Mouse (Mus musculus): ENCODE measurements around the gene Entpd2. TPM values are rescaled to one million over a fixed set of nuclear protein-coding genes. Genes with fewer than 3 reads are reported as not detected.

The Entpd2 gene
- 9.6 TPM in 2 replicates for polyA plus RNA-seq (2015; fragmentation: Nextera tagmentation; extraction: Ambion mirVana)

DNA sequence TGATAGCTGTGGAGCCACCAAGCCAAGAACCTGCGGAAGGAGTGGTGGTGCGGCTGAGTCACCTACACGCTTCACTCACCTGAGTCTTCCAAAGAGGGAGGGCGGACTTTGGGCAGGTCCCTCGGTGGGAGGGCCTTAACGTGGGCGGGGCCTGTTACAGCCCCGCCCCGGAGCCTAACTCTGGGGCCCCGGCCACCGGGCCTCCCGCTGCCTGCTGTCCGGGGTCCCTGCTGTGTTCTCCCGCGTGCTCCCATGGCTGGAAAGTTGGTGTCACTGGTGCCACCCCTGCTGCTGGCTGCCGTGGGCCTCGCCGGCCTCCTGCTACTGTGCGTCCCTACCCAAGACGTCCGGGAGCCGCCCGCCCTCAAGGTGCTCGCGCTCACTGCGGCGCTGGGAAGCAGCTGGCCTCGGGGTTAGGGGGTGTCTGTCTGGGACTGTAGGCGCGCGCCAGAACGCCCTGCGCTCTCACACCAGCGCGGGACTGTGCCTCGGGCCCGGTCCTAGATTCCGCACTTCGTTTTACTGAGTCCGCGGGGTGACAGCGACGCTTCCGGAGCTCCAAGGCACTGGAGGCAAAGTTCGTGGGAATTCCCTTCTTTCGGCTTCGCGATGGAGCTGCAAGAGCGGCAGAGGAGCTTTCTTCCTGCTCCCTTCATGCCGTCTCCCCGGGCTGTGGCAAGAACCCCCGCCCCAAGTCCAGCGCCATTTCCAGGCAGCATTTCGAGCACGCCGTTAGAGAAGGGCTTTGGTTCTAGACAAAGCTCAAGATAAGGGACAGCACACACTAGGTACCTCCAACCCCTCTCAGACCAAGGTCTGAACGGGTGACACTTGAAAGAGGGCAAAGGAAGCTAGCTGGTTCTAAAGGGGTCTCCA lies at the start of gene Entpd2:
Gene Entpd2 (plus strand): TSS at position 154 of the 876 bp plus-strand sequence.
- Histone ChIP-seq H3K36me3 (no peaks in the 10 kb centered on the region), H3K9me3 (replicated peaks) (no peaks in the 10 kb centered on the region), H3K27me3 (replicated peaks) (peaks cover 69% of the 10 kb centered on the region), H3K27ac (replicated peaks) (no peak within 1 kb of the TSS), H3K4me3 (replicated peaks) (peak within 1 kb of the TSS; percentile 38), H3K4me1 (peaks cover 24% of the 10 kb centered on the region), H3K9ac (replicated peaks) (peak within 1 kb of the TSS; percentile 21; the same call in 1 of the 2 replicates), H3K4me2 (peak within 1 kb of the TSS; percentile 67)
- no peak for ATAC-seq (ENCODE audit: low FRiP score)
- 1% methylated on average over 57 of the region's 57 CpGs for WGBS

DNA sequence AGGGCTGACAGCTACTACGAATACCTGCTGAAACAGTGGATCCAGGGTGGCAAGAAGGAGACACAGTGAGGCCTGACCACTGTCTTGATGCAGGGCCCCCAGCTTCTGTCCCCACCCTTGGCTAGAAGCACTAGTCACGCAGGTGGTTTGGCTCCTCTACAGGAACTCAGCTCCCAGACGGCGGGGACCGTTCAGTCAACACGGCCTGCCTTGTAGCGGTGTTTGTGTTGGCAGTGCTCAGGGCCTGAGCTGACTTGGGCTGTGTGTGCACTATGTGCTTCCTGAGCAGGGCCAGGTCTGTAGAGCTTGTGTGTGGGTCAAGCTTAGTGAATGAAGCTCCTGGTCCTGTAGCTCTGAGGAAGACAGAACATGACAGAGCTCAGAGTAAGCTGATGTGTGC lies 47.5 kb upstream of the Entpd2 start:
- H3K9me3 ChIP-seq (replicated peaks), result no peaks in the 10 kb centered on the region
- no peak overlapping the region for H3K4me2 ChIP-seq
- no peaks in the 10 kb centered on the region for H3K4me1 ChIP-seq
- WGBS, result 92% methylated on average over 7 of the region's 7 CpGs
- H3K27ac ChIP-seq (replicated peaks), result no peak overlapping the region
- no peaks in the 10 kb centered on the region for H3K27me3 ChIP-seq (replicated peaks)
- H3K9ac ChIP-seq (replicated peaks), result no peak overlapping the region
- no peak for ATAC-seq (ENCODE audit: low FRiP score)
- H3K36me3 ChIP-seq, result peaks cover 95% of the 10 kb centered on the region
- H3K4me3 ChIP-seq (replicated peaks), result no peak overlapping the region

DNA sequence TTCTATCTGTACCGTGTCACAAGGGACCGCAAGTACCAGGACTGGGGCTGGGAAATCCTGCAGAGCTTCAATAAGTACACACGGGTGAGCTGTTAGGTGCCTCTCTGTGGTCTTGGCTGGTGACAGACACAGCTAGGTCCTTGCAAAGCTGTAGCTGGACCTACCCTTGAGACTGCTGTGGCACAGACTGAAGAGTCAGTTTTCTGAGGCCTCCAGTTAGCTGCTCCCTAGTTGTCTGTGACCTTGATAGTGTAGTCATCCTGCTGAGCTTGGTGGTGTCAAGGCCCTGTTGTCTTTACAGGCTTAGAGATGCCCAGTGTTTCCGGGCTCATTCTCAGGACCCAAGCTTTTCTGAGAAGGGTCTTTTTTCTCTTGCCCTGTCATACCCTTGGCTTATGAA lies 46.2 kb upstream of the Entpd2 start:
- Histone ChIP-seq H3K9ac (replicated peaks) (no peak overlapping the region), H3K4me1 (0 out of 2 replicates have a peak, but pooled peaks cover 2% of the 10 kb centered on the region), H3K36me3 (peaks cover 89% of the 10 kb centered on the region), H3K4me2 (no peak overlapping the region), H3K4me3 (replicated peaks) (no peak overlapping the region), H3K9me3 (replicated peaks) (no peaks in the 10 kb centered on the region), H3K27me3 (replicated peaks) (no peaks in the 10 kb centered on the region), H3K27ac (replicated peaks) (no peak overlapping the region)
- ATAC-seq (ENCODE audit: low FRiP score), result no peak
- WGBS, result 98% methylated on average over 4 of the region's 4 CpGs

DNA sequence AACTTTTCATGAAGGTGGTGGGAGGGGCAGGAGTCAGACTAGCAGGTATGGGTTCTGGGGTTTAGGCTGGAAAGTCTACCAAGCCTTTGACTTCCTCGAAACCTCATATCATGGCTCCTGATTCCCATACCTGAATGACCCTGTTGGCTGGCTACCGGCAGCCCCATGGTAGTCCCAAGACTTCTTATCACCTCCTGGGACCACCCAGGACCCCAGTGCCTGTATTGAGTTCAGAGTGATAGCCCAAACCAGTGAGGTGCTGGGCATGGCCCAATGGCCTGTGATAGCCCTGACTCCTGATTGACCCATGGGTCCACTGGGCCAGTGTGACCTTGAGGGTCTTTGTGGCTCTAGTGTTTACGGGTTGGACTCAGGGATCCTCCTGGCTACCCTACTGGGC lies 45.0 kb upstream of the Entpd2 start:
- Histone ChIP-seq H3K9me3 (replicated peaks) (no peaks in the 10 kb centered on the region), H3K9ac (replicated peaks) (no peak overlapping the region), H3K4me1 (peaks cover 14% of the 10 kb centered on the region), H3K4me2 (no peak overlapping the region), H3K27me3 (replicated peaks) (no peaks in the 10 kb centered on the region), H3K4me3 (replicated peaks) (no peak overlapping the region), H3K27ac (replicated peaks) (no peak overlapping the region), H3K36me3 (peaks cover 77% of the 10 kb centered on the region)
- ATAC-seq (ENCODE audit: low FRiP score), result no peak
- 97% methylated on average over 3 of the region's 3 CpGs for WGBS

DNA sequence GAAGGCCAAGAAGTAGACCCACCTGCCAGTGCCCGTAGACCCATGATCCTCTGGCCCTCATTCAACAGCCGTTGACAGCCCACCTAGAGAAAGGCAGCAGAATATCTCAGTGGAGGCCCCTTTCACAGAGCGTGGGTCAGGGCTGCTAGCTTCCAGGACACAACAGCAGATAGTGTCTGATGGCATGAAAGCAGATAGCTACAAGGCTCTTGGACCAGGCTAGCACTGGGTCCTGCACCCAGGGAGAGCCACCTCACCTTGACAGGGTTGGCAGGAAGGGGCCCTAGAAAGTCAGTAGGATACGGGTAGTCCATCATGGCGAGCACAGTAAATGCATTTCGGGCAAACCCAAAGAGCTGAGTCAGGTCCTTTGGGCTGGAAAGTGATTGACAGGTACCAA lies 41.5 kb upstream of the Entpd2 start:
- peaks cover 45% of the 10 kb centered on the region for H3K36me3 ChIP-seq
- H3K27ac ChIP-seq (replicated peaks), result no peak overlapping the region
- ATAC-seq (ENCODE audit: low FRiP score), result no peak
- H3K4me2 ChIP-seq, result no peak overlapping the region
- WGBS, result 92% methylated on average over 6 of the region's 6 CpGs
- H3K27me3 ChIP-seq (replicated peaks), result no peaks in the 10 kb centered on the region
- no peaks in the 10 kb centered on the region for H3K9me3 ChIP-seq (replicated peaks)
- H3K9ac ChIP-seq (replicated peaks), result no peak overlapping the region
- peaks cover 29% of the 10 kb centered on the region for H3K4me1 ChIP-seq
- no peak overlapping the region for H3K4me3 ChIP-seq (replicated peaks)

DNA sequence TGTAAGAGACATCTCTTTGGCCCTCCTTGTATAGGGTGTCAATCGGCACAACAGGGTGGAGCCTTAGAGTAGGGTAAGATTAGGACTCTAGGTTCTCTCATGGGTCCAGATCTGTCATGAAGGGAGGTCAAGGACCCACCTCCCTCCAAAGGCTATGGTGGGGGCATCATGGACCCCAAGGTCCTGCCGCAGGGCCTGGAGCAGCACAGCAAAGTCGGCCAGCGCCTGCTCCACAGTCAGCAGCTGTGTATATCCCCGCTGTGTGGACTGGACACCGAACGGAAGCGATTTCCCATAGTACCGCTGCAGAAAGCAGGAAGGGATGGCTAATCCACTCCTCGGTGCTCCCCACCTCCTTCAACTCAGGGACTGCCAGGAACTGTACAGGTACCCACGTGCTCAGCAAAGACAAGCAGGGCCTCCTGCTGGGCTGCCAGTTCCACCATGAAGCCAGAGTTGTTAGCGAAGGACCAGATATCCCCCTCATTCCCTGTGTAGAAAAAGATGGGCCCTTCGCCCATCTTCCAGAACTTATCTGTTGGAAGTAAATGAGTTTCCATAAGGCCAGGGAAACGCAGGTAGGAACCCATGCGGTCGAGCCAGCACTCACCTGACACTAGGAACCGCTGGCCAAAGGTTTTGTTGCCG lies 40.1 kb upstream of the Entpd2 start:
- Histone ChIP-seq H3K4me3 (replicated peaks) (peak overlapping the region; percentile 57), H3K36me3 (peaks cover 31% of the 10 kb centered on the region), H3K27me3 (replicated peaks) (no peaks in the 10 kb centered on the region), H3K4me1 (peaks cover 29% of the 10 kb centered on the region), H3K9ac (replicated peaks) (peak overlapping the region; percentile 59), H3K9me3 (replicated peaks) (no peaks in the 10 kb centered on the region), H3K4me2 (peak overlapping the region; percentile 94), H3K27ac (replicated peaks) (no peak overlapping the region)
- peak; percentile 16; the same call in 1 of the 2 replicates for ATAC-seq (ENCODE audit: low FRiP score)
- 37% methylated on average over 18 of the region's 18 CpGs for WGBS

DNA sequence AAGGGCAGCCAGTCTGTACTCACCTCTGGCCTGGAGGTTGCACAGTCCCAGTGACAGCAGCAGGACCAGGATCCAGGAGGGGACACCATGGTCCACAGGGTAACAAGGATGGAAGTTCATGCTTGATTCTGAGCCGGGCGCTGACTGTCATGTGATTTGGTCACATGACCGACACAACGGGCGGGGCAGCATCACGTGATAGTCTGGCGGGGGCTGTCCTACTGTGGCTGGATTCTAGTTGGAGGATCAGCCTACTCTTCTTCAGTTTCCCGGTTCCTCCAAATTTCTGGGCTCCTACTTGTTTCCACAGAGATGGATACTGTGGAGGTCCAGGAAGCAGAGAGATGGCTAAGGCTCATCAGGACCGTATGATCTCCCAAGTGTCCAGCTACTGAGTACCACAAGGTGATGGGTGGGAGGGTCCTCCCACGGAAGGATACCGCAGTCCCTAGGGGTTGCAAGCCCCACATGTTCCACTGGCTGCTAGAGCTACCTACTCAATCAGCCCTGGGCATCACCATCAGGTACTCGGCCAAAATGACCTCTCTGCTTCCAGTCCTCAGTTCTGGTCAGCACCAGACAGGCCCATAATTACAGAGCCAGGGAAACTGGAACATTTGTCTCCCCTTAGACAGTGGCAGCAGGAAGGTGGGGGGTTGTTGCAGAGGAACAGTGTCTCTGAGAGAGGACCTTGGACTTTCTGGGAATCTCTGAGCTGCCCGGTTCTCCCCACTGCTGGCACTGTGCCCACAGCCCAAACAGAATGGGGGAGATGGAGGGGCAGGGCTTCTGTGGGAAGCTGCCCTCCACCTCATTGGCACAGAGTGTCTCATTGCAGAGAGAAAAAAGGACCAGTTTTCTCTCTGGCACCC lies 39.2 kb upstream of the Entpd2 start, which contains the start of gene Dpp7:
Gene Dpp7 (minus strand): TSS at position 152 of the 872 bp plus-strand sequence.
- peak; percentile 88 for ATAC-seq (ENCODE audit: low FRiP score)
- H3K4me1 ChIP-seq, result peaks cover 29% of the 10 kb centered on the region
- peak within 1 kb of the TSS; percentile 57 for H3K4me3 ChIP-seq (replicated peaks)
- H3K9ac ChIP-seq (replicated peaks), result peak within 1 kb of the TSS; percentile 59
- H3K36me3 ChIP-seq, result peaks cover 23% of the 10 kb centered on the region
- H3K27ac ChIP-seq (replicated peaks), result peak within 1 kb of the TSS; percentile 45; the same call in 1 of the 2 replicates
- H3K27me3 ChIP-seq (replicated peaks), result no peaks in the 10 kb centered on the region
- H3K4me2 ChIP-seq, result peak within 1 kb of the TSS; percentile 94
- no peaks in the 10 kb centered on the region for H3K9me3 ChIP-seq (replicated peaks)
- WGBS, result 5% methylated on average over 13 of the region's 13 CpGs

DNA sequence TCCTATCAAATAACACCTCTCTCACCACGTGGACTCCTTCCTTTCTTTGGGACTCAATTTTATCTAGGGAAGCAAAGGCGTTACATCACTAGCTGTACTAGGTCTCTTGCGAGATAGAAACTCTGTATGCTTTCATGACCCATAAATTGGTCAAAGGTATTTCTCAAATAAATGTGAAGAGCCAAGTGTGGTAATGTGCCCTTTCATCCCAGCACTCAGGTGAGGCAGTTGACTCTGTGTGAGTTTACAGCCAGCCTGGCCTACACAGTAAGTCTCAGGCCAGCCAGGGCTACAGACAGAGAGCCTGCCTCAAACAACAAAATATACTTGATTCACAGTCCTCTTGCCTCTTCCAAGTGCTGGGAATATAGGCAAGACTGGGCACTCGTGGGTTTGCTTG lies 35.8 kb upstream of the Entpd2 start:
- H3K36me3 ChIP-seq, result no peaks in the 10 kb centered on the region
- no peak overlapping the region for H3K4me3 ChIP-seq (replicated peaks)
- H3K27ac ChIP-seq (replicated peaks), result no peak overlapping the region
- WGBS, result 88% methylated on average over 4 of the region's 4 CpGs
- peaks cover 17% of the 10 kb centered on the region for H3K27me3 ChIP-seq (replicated peaks)
- H3K4me1 ChIP-seq, result peaks cover 28% of the 10 kb centered on the region
- ATAC-seq (ENCODE audit: low FRiP score), result no peak
- no peaks in the 10 kb centered on the region for H3K9me3 ChIP-seq (replicated peaks)
- no peak overlapping the region for H3K9ac ChIP-seq (replicated peaks)
- H3K4me2 ChIP-seq, result no peak overlapping the region

DNA sequence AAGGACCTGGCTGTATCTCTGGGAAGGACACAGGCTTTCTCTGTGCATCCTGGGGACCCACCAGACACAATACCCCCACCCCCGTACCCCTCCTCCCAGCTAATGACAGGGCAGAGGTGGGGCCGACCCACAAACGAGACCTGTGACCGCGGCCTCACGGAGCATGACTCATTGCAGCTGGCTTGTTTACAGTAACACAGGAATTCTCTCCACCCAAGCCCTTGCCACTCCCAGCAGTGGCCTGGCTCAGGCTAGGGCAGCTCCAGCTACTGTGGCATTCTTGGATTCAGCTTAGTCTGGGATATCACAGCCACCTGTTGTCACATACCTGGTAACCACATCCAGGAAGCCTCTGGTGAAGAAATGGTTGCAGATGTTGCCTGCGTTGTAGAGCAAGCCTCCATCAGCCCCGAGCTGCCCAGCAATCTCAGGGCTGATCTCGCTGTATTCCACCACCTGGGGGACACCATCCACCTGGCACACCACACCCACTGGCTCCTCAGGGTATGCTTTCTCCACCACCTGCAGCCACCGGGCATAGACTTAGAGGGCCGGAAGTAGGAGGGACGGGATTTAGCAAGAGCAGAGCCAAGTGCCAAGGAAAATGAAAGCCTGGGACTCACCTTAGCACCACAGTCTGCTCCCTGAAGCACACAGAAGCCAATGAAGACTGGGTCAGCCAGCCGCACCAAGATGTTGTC lies 32.0 kb upstream of the Entpd2 start:
- H3K9ac ChIP-seq (replicated peaks), result no peak overlapping the region
- H3K4me1 ChIP-seq, result peaks cover 14% of the 10 kb centered on the region
- no peak overlapping the region for H3K4me3 ChIP-seq (replicated peaks)
- H3K4me2 ChIP-seq, result no peak overlapping the region
- no peaks in the 10 kb centered on the region for H3K9me3 ChIP-seq (replicated peaks)
- 56% methylated on average over 13 of the region's 13 CpGs for WGBS
- H3K36me3 ChIP-seq, result no peaks in the 10 kb centered on the region
- H3K27ac ChIP-seq (replicated peaks), result no peak overlapping the region
- H3K27me3 ChIP-seq (replicated peaks), result peaks cover 35% of the 10 kb centered on the region
- no peak for ATAC-seq (ENCODE audit: low FRiP score)

DNA sequence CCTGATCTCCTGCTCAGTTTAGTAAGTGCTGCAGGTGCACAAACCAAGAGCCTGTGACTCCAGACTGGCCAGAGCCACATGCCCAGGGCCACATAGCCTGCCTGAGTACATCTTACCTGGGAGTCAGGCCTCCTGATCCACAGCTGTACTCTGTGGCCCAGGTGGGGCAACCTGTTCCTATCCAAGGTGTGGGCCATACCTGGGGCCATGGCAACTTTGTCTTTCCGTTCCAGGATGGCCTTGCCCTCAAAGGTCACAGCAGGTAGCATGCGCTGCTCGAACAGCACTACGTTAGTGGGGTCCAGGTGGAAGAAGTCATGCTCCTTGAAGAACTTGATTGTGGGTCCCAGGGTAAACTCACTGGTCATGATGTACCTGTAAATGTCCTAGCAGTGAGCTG lies 31.4 kb upstream of the Entpd2 start:
- no peaks in the 10 kb centered on the region for H3K9me3 ChIP-seq (replicated peaks)

DNA sequence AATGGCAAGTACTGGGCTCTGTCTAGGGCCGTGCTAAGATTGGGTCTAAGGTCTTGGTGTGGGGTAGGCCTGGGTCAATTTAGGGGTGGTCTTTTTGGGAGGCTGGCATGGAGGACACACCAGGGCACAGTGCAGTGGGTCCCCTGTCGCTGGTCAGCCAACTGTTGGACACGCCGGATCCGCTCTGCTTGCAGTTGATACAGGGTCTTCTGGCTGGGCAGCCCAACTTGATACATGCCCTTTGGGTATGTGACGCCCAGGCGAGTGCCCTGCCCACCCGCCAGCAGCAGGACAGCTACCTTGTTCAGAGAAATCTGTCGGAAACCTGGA lies 30.9 kb upstream of the Entpd2 start:
- no peaks in the 10 kb centered on the region for H3K36me3 ChIP-seq
- H3K9ac ChIP-seq (replicated peaks), result peak overlapping the region; percentile 64
- H3K27ac ChIP-seq (replicated peaks), result no peak overlapping the region
- peaks cover 35% of the 10 kb centered on the region for H3K27me3 ChIP-seq (replicated peaks)
- peak overlapping the region; percentile 99 for H3K4me2 ChIP-seq
- ATAC-seq (ENCODE audit: low FRiP score), result no peak
- peaks cover 14% of the 10 kb centered on the region for H3K4me1 ChIP-seq
- peak overlapping the region; percentile 57 for H3K4me3 ChIP-seq (replicated peaks)
- 34% methylated on average over 9 of the region's 9 CpGs for WGBS
- H3K9me3 ChIP-seq (replicated peaks), result no peaks in the 10 kb centered on the region

More for the DNA sequence above, 31.4 kb upstream of the Entpd2 start:
- ATAC-seq (ENCODE audit: low FRiP score), result no peak
- no peak overlapping the region for H3K27ac ChIP-seq (replicated peaks)
- no peaks in the 10 kb centered on the region for H3K36me3 ChIP-seq
- WGBS, result 88% methylated on average over 4 of the region's 4 CpGs
- peaks cover 35% of the 10 kb centered on the region for H3K27me3 ChIP-seq (replicated peaks)
- peaks cover 14% of the 10 kb centered on the region for H3K4me1 ChIP-seq
- 0 out of 2 replicates have a peak overlapping the region, but pooled peaks have one; percentile 64 for H3K9ac ChIP-seq (replicated peaks)
- H3K4me3 ChIP-seq (replicated peaks), result 0 out of 2 replicates have a peak overlapping the region, but pooled peaks have one; percentile 57
- peak overlapping the region; percentile 99 for H3K4me2 ChIP-seq
